Mouse (Mus musculus) E14TG2a.4 (cell line): Measurements from ENCODE around the gene Aars.
A peak's percentile ranks its signal among the peaks of the same experiment; 100 is the strongest.
"Not testable (repeated sequence)": the region's sequence is repeated elsewhere in the genome, so short reads cannot be mapped to it uniquely, and the experiment has no call there.

Experiments used
- H3K27me3 ChIP-seq: 2 replicates; pipeline ENCODE4 v1.6.1; 2014; ENCODE audit warnings: low read length, control low read depth; ENCODE audit not compliant: insufficient read depth
- H3K36me3 ChIP-seq: 2 replicates; pipeline ENCODE4 v1.6.1; 2014; ENCODE audit warnings: low read length, control low read depth; ENCODE audit not compliant: insufficient read depth
- H3K4me1 ChIP-seq: replicated peaks from 2 replicates; pipeline ENCODE4 v1.6.1; 2014; ENCODE audit warnings: low read depth, low read length, control low read depth
- H3K4me3 ChIP-seq: replicated peaks from 2 replicates; pipeline ENCODE4 v1.5.1; 2014; ENCODE audit warnings: mild to moderate bottlenecking, low read length
- H3K9me3 ChIP-seq: 2 replicates; pipeline ENCODE4 v1.6.1; 2014; ENCODE audit warnings: low read length, control low read depth
- CTCF ChIP-seq: conservative IDR thresholded peaks from 2 replicates; pipeline ENCODE4 v1.5.1; 2014; ENCODE audit warnings: low read length
- NANOG ChIP-seq: IDR thresholded peaks from 2 replicates; pipeline ENCODE4 v1.6.1; 2014; ENCODE audit warnings: borderline replicate concordance, low read length, mixed read lengths
- POU5F1 ChIP-seq: IDR thresholded peaks from 2 replicates; pipeline ENCODE4 v1.6.1; 2014; ENCODE audit warnings: low read length, borderline replicate concordance

Gene Aars

GRCm38 (mm10) chr8:111032916-111033315, at the start of gene Aars:
Aars (plus strand) TSS chr8:111033144.
- peaks cover 28% of the 10 kb centered on the region for H3K36me3 ChIP-seq
- H3K27me3 ChIP-seq: no peaks in the 10 kb centered on the region
- peak within 1 kb of the TSS; percentile 91 for H3K4me3 ChIP-seq
- peaks cover 68% of the 10 kb centered on the region for H3K4me1 ChIP-seq
- no peaks in the 10 kb centered on the region for H3K9me3 ChIP-seq
- TF ChIP-seq CTCF (no peak), POU5F1 (no peak), NANOG (no peak)

DNA sequence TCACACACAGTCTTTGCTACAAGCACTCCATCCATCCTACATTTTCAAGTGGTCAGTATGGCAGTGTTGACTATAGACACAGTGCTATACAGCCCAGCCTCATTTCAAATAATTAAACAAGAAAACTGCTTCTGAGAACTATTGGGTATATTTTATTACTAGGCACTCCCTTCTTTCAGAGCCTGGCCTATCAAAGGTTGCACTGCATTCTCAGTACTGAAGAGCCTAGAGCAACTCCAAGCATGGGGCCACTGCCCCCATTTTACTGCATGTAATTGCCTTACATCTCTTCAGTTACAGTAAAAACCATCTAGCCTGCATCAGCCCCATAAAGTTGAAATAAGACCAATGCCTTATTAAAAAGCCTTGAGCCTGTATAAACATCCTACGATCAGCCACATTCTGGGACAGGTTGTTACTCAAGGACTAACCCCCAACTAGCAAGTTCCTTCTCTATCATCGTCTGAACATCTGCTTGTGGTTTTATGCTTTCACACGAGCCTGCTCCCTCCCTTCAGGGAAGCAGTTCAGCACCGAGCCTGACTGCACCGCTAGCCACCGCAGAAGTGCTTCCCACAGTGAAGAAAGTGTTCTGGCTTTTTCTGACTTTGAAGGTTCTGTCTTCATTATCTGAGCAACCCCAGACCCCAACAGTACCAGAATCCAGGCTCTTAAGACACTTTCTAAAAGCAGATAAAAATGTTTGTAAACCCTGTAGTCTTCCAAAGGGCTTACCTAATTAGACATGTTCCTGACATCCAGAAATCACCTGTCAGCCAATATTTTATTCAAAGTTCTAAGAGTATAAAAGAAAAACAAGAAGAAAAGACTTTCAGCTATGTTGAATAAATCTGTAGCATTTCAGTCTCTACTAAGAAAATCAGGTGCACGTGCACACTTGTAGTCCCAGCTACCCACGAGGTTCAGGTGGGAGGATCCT, 44.9 kb upstream of the Aars start:
- Histone ChIP-seq H3K4me3 (no peak overlapping the region), H3K9me3 (no peaks in the 10 kb centered on the region), H3K27me3 (no peaks in the 10 kb centered on the region), H3K4me1 (no peaks in the 10 kb centered on the region), H3K36me3 (peaks cover 93% of the 10 kb centered on the region)
- TF ChIP-seq NANOG (no peak), POU5F1 (no peak), CTCF (no peak)

DNA sequence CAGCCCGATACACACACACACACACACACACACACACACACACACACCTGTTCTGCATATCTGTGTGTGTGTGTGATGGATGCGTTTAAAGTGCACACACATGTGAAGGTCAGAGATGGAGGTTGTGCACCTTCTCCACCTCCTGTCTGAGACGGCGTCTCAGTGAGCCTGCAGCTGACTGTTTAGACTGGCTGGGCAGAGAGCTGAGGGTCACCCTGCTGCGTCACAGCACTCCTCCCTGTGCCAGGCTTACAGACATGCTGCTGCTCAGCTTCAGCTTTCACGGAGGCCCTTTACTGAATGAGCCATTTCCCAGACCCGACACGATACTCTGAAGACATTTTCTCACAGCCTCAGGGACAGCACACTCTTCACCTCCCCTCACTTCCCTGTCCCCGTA, 42.9 kb upstream of the Aars start:
- H3K36me3 ChIP-seq: peaks cover 93% of the 10 kb centered on the region
- no peaks in the 10 kb centered on the region for H3K27me3 ChIP-seq
- 0 out of 2 replicates have a peak, but pooled peaks cover 4% of the 10 kb centered on the region for H3K4me1 ChIP-seq
- H3K4me3 ChIP-seq: no peak overlapping the region
- no peaks in the 10 kb centered on the region for H3K9me3 ChIP-seq
- no peak for TF ChIP-seq NANOG
- TF ChIP-seq POU5F1: no peak

- peaks cover 40% of the 10 kb centered on the region for H3K36me3 ChIP-seq
- H3K4me1 ChIP-seq: peaks cover 36% of the 10 kb centered on the region
- no peaks in the 10 kb centered on the region for H3K27me3 ChIP-seq
- H3K9me3 ChIP-seq: no peaks in the 10 kb centered on the region
- H3K4me3 ChIP-seq: peak overlapping the region; percentile 96
- TF ChIP-seq CTCF (no peak), POU5F1 (no peak), NANOG (no peak)
These were observed 36.1 kb upstream of the Aars start for GRCm38 (mm10) chr8:110996641-110997430.

- Histone ChIP-seq H3K9me3 (no peaks in the 10 kb centered on the region), H3K4me3 (peak within 1 kb of the TSS; percentile 96), H3K4me1 (peaks cover 36% of the 10 kb centered on the region), H3K27me3 (no peaks in the 10 kb centered on the region), H3K36me3 (peaks cover 30% of the 10 kb centered on the region)
- no peak for TF ChIP-seq CTCF
These were observed 35.1 kb upstream of the Aars start, which contains the start of gene Ddx19a for GRCm38 (mm10) chr8:110997547-110998531. Ddx19a (minus strand) TSS chr8:110997800.

GRCm38 (mm10) chr8:111010230-111010991, 22.5 kb upstream of the Aars start:
- not testable (repeated sequence) for H3K4me1 ChIP-seq, H3K4me3 ChIP-seq, H3K9me3 ChIP-seq, H3K27me3 ChIP-seq
- peaks cover 87% of the 10 kb centered on the region for H3K36me3 ChIP-seq

GRCm38 (mm10) chr8:111026609-111027008, 6.3 kb upstream of the Aars start:
- not testable (repeated sequence) for H3K27me3 ChIP-seq, H3K36me3 ChIP-seq, H3K9me3 ChIP-seq, H3K4me3 ChIP-seq
- peaks cover 36% of the 10 kb centered on the region for H3K4me1 ChIP-seq
